Mouse (Mus musculus) ES-Bruce4 (cell line): ENCODE measurements around the gene Fam124a. TPM values are rescaled to one million over a fixed set of nuclear protein-coding genes. Genes with fewer than 3 reads are reported as not detected.

ENCODE experiments used
- H3K27ac ChIP-seq: 2 replicates; pipeline ENCODE4 v1.5.1; 2012; ENCODE audit warnings: low read length, inconsistent platforms; ENCODE audit not compliant: insufficient read depth
- H3K27me3 ChIP-seq: 2 replicates; pipeline ENCODE4 v1.6.1; 2012; ENCODE audit warnings: mild to moderate bottlenecking, low read length, inconsistent platforms; ENCODE audit not compliant: control insufficient read depth, poor library complexity, insufficient read depth, severe bottlenecking
- H3K36me3 ChIP-seq: 2 replicates; pipeline ENCODE4 v1.6.1; 2012; ENCODE audit warnings: inconsistent platforms, mild to moderate bottlenecking, low read length, moderate library complexity; ENCODE audit not compliant: control insufficient read depth, poor library complexity, insufficient read depth, severe bottlenecking
- H3K4me1 ChIP-seq: one replicate; pipeline ENCODE4 v1.8.1; 2011; ENCODE audit warnings: low read length; ENCODE audit not compliant: control insufficient read depth, insufficient read depth
- H3K4me3 ChIP-seq: 2 replicates; pipeline ENCODE4 v1.5.1; 2011; ENCODE audit warnings: low read depth, mild to moderate bottlenecking, low read length
- H3K9ac ChIP-seq: 2 replicates; pipeline ENCODE4 v1.6.1; 2012; ENCODE audit warnings: low read depth, mild to moderate bottlenecking, inconsistent platforms; ENCODE audit not compliant: poor library complexity, severe bottlenecking
- H3K9me3 ChIP-seq: replicated peaks from 2 replicates; pipeline ENCODE4 v1.6.1; 2012; ENCODE audit warnings: mild to moderate bottlenecking, low read length, inconsistent platforms; ENCODE audit not compliant: control insufficient read depth, poor library complexity, insufficient read depth, severe bottlenecking
- CTCF ChIP-seq: IDR thresholded peaks from one replicate; pipeline ENCODE4 v1.8.1; 2011; ENCODE audit warnings: low read depth, low read length
- EP300 ChIP-seq: IDR thresholded peaks from 2 replicates; pipeline ENCODE4 v1.6.1; 2011; ENCODE audit warnings: low read depth, low read length; ENCODE audit not compliant: insufficient read depth
- POLR2A ChIP-seq: IDR thresholded peaks from one replicate; pipeline ENCODE4 v1.8.1; 2011; ENCODE audit warnings: low read length; ENCODE audit not compliant: insufficient read depth
- polyA plus RNA-seq: library from polyadenylated mRNA; stranded (reverse); fragments of >200 nt; gene quantifications from 2 replicates; pipeline ENCODE4 v1.2.4, GENCODE M21; 2011; ENCODE audit warnings: low read depth; ENCODE audit not compliant: missing spikeins, insufficient read depth, insufficient read length

Gene Fam124a
- polyA plus RNA-seq, 1 experiment: 1.5 TPM

GRCm38 (mm10) chr14:62651771-62652170 is 96.2 kb downstream of the Fam124a start:
- H3K4me1 ChIP-seq: no peaks in the 10 kb centered on the region
- H3K9me3 ChIP-seq: peaks cover 8% of the 10 kb centered on the region; the same call in 1 of the 2 replicates
- no peaks in the 10 kb centered on the region for H3K27me3 ChIP-seq
- H3K36me3 ChIP-seq: no peaks in the 10 kb centered on the region
- no peak for TF ChIP-seq POLR2A
- TF ChIP-seq EP300: no peak
- H3K27ac ChIP-seq: no peak overlapping the region
- no peak overlapping the region for H3K9ac ChIP-seq
- no peak overlapping the region for H3K4me3 ChIP-seq

- Histone ChIP-seq H3K27ac (no peak overlapping the region), H3K4me3 (no peak overlapping the region), H3K27me3 (no peaks in the 10 kb centered on the region), H3K9ac (no peak overlapping the region), H3K4me1 (no peaks in the 10 kb centered on the region), H3K9me3 (no peaks in the 10 kb centered on the region), H3K36me3 (no peaks in the 10 kb centered on the region)
- TF ChIP-seq EP300 (no peak), CTCF (no peak), POLR2A (no peak)
These were observed 100.5 kb downstream of the Fam124a start for GRCm38 (mm10) chr14:62655996-62656395.

DNA sequence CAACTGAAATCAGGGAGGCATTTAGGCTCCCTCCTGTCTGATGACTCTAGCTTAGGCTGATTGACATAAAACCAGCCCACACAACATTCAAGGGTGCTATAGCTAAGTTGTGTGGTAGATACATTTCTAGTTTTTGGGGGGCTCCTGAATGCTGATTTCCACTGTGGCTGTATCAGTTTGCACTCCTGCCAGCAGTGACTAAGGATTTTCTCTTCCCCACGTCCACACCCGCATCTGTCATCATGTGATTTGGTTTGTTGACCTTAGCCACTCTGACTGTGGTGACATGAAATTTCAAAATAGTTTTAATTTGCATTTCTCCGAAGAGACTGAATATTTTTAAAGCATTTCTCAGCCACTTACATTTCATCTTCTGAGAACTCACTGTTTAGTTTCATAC is 101.9 kb downstream of the Fam124a start:
- no peaks in the 10 kb centered on the region for H3K27me3 ChIP-seq
- no peaks in the 10 kb centered on the region for H3K9me3 ChIP-seq
- H3K4me3 ChIP-seq: no peak overlapping the region
- H3K36me3 ChIP-seq: no peaks in the 10 kb centered on the region
- no peak overlapping the region for H3K27ac ChIP-seq
- no peaks in the 10 kb centered on the region for H3K4me1 ChIP-seq
- TF ChIP-seq EP300 (no peak), POLR2A (no peak), CTCF (no peak)
- no peak overlapping the region for H3K9ac ChIP-seq

Other genes with a start within 250 kb of the Fam124a start
- not detected in 2 replicates for gene Gucy1b2, start 99.4 kb upstream of the Fam124a start, polyA plus RNA-seq
- gene Gm4131, start 11.2 kb downstream of the Fam124a start, polyA plus RNA-seq: not detected in 2 replicates
- gene Serpine3, start 107.9 kb downstream of the Fam124a start, polyA plus RNA-seq: not detected in 2 replicates
- 46.3 and 48.4 TPM in 2 replicates for gene Ints6, start 205.4 kb downstream of the Fam124a start, polyA plus RNA-seq